Mouse (Mus musculus): ENCODE data around the gene Mif4gd.

- TF ChIP-seq CTCF (IDR thresholded peaks at IDR 0.05; ENCODE audit: low read depth, low read length): no peak
- no peak for TF ChIP-seq POLR2A (IDR thresholded peaks at IDR 0.05; ENCODE audit: extremely low read depth, insufficient read depth, low read length)
Observed at GRCm38 (mm10) chr11:115636960-115637359, 24.2 kb upstream of the Mif4gd start.
